Mouse (Mus musculus) gastrocnemius, adult 18-20 months (tissue): ENCODE measurements around the gene Wwp2. TPM values are rescaled to one million over a fixed set of nuclear protein-coding genes. Genes with fewer than 3 reads are reported as not detected.

Experiments
- DNase-seq: peaks from one replicate; pipeline ENCODE4 v3.0.0; 2021; ENCODE audit warnings: low spot score
- long read RNA-seq, 2 experiments: library from polyadenylated mRNA; stranded (forward); transcript quantifications; one replicate each; pipeline ENCODE4 v2.0.0; 2021
- total RNA-seq, 2 experiments: library from RNA; stranded (reverse); gene quantifications; 2 replicates each; pipeline ENCODE4 v1.2.3; 2021

Gene Wwp2
- 10 to 100 TPM; 13.8 to 14.2 TPM for total RNA-seq
- long read RNA-seq, experiment 1, full-length matches to known transcripts: 12 of 26 reads
- long read RNA-seq, experiment 1, partial matches to known transcripts: 8 of 26 reads
- long read RNA-seq, experiment 1, other reads (novel, unspliced or antisense): 6 of 26 reads
- long read RNA-seq, experiment 2, full-length matches to known transcripts: 14 of 23 reads
- long read RNA-seq, experiment 2, partial matches to known transcripts: 3 of 23 reads
- long read RNA-seq, experiment 2, other reads (novel, unspliced or antisense): 6 of 23 reads

GRCm38 (mm10) chr8:107435962-107436831, at the start of gene Wwp2:
TSS of gene Wwp2 (plus strand) at chr8:107436365.
- peak; percentile 67 for DNase-seq

GRCm38 (mm10) chr8:107386642-107387041, 49.5 kb upstream of the Wwp2 start:
- peak; percentile 35 for DNase-seq

DNA sequence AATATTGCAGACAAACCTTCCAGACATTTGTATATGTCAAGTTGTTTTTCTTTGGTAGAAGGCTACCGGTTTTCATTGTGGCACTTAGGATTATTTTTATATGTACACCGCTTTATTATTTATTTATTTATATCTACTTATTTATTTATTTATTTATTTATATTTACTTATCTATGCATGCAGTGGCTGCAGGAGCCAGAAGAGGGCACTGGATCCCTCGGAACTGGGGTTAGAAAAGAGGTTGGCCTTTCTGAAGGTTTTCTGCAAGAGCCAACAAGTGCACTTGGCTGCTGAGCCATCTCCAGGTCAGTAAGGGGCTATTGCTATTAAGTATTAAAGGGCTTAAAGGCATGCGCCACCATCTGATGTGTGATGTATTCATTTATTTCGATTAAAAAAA, 48.3 kb upstream of the Wwp2 start:
- peak; percentile 50 for DNase-seq

GRCm38 (mm10) chr8:107389557-107389956, 46.6 kb upstream of the Wwp2 start:
- DNase-seq: no peak

GRCm38 (mm10) chr8:107390476-107391135, 45.6 kb upstream of the Wwp2 start:
- DNase-seq: no peak

DNA sequence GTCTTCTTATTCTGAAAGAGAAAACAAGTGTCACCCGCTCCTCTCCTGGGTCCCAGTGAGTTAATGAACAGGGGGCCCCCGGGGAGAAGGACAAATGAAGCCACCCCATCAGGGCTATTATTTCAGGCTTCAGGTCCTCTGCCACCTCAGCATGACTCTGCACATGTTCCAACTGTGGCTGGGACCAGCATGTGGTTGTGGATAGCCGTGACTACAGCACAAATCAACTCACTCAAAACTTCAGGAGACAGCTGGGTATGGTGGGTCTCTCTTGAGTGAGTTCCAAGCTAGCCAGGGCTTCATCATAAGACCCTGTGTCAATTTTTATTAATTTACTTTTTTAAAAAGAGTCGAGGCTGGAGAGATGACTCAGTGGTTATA, 45.0 kb upstream of the Wwp2 start:
- no peak for DNase-seq

GRCm38 (mm10) chr8:107395397-107395796, 40.8 kb upstream of the Wwp2 start:
- DNase-seq: no peak

DNA sequence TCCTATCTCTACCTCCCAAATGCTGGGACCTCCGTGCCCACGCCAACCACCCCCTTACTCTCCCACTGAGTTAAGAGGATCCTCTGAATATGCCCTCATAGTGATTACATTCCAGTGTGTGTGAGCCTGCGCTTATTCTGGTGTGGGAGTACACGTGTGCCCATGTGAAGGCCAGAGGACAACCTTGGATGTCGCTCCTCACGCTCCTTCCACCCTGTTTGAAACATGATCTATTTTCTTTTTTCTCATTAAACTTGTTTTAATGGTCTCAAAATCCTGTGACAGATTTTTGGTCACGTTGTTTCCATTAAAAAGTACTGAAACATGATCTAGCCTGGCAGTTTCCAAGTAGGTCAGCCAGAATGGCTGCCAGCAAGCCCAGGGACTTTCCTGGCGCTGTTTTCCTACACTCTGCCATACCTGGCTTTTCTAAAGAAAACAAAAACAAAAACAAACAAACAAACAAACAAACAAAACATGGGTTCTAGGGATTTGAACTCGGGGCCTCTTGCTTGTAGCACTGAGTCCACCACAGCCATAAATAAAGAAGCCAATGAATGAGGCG, 40.0 kb upstream of the Wwp2 start:
- peak; percentile 35 for DNase-seq

GRCm38 (mm10) chr8:107397665-107398064, 38.5 kb upstream of the Wwp2 start:
- no peak for DNase-seq

DNA sequence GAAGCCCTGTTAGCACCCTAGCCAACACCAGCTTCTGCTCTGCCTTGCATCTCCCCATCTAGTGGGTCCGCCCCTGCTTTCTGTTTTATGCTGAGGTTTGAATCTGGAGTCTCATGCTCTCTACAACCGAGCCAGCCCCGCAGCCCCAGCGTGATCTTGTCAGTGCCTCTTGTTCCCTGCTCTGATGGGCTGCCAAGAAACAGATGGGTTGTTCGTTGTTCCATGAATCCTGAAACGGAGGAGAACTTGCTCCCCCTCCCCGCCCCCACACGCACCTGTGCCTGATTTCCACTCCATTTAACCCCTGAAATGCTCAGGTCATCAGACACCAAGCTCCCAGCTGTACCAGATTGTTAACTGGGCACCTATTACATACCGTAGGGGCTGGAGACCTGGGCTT, 36.7 kb upstream of the Wwp2 start:
- no peak for DNase-seq

DNA sequence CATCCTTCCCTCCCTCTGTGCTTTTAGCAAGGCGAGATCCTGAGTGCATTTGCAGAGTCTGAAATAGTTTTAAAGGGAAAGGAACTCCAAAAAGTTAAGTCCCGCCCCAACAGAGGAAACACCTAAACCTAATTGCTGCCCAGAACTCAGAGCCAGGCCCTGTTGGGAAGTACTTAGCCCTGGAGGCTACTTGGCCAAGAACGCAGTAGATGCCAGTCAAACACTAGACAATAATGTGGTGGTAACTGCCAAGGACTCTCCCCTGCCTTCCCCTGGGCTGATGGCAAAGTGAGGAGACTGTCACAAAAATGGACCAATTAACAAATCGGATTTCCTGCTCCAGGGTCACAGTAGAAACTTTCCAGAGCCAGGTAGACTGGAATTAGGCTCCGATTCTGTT, 34.3 kb upstream of the Wwp2 start:
- no peak for DNase-seq

- peak; percentile 84 for DNase-seq
Observed at GRCm38 (mm10) chr8:107403038-107403781, 33.0 kb upstream of the Wwp2 start, which contains the start of gene Nqo1. TSS of gene Nqo1 (minus strand) at chr8:107403206.

GRCm38 (mm10) chr8:107404057-107404456, 32.1 kb upstream of the Wwp2 start:
- DNase-seq: no peak

DNA sequence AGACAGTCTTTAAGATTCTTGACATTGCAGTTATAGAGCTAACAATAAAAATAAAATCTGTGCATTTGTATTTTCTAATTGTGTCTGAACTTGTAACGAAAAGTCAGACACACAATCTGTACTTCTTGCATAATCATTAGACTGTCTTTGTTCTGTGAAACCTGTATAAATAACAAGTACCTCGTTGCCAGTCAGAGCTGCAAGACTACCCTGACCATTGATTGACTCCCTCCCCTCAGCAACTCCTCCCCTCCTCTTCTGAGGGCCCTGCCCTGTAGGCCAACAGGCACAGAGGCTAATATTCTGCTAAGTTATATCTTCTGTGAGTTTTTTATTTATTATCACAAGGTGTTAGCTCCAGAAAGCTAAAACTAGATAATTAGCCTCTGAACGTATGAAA, 30.2 kb upstream of the Wwp2 start:
- no peak for DNase-seq

DNA sequence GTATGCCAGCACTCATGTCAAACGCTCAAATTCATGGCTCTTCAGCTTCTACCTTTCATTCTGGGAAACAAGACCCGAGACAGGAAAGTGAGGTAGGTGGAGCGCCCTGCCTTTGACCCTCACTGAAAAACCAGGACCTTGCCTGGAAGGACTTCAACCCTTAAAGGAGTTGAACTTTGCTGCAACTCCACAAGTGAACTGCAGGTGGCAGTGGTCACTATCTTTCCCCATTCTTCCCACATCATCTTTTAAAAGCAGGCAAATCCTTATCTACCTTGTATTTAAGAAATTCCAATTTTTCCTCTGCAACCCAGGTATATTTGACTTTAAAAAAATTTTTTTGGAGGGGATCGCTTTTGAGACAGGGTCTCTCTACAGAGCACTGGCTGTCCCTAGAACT, 24.8 kb upstream of the Wwp2 start:
- DNase-seq: no peak

GRCm38 (mm10) chr8:107412552-107412951, 23.6 kb upstream of the Wwp2 start:
- DNase-seq: no peak

DNA sequence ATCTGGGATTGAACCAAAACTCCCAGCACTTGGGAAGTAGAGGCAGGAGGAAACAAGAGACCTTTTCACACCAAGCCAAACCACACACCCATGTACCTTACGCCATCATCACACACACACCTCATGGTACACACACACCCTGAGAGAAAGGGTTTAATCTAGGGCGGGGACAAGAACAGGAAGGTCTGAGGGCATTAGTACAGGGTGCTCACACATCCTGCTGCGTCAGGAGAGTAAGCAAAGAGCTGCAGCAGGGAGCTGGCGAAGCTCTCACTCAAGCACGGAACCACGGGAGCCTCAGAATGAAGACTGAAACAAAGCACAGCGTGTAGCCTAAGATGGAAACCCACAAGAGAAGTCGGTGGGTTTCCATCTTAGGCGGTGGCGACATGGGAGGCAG, 22.3 kb upstream of the Wwp2 start:
- no peak for DNase-seq

DNA sequence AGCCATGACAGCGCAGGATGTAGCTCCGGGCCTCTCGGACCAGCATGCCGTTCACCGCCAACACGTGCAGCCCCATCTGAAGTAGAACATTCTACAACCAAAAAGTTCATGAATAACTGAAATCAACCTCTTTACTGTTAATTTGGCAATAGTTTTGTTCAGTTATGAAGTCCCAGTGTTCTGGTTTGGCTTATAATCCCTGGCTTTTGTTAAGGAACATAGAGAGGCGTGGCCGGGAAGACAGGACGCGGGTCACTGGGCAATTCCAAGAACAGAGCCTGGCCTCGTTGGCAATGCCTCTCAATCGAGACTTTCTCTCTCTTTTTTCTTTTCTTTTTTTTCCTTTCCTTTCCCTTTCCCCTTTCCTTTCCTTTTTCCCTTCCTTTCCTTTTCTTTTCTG, 19.2 kb upstream of the Wwp2 start:
- DNase-seq: no peak

DNA sequence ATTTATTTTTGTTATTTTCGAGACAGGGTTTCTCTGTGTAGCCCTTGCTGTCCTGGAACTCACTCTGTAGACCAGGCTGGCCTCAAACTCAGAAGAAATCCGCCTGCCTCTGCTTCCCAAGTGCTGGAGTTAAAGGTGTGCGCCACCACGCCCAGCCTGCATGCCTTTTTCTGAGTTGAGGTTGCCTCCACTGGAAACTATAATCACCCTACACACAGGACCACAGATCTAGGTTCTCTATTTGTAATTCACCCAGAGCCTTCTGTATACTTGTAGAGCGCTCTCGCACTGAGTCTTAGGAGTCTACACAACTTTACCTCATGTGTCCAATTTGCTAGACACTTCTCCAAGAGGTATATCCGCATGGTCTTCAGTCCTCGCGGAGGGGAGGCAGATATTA, 12.0 kb upstream of the Wwp2 start:
- DNase-seq: no peak

GRCm38 (mm10) chr8:107424597-107425229, 11.5 kb upstream of the Wwp2 start, which contains the start of gene Nob1:
TSS of gene Nob1 (minus strand) at chr8:107425051.
- peak; percentile 96 for DNase-seq

GRCm38 (mm10) chr8:107425230-107425597, 11.0 kb upstream of the Wwp2 start:
- DNase-seq: no peak
